Mouse (Mus musculus): ENCODE measurements around the gene Kif28.
"Not testable (repeated sequence)": the region's sequence is repeated elsewhere in the genome, so short reads cannot be mapped to it uniquely, and the experiment has no call there.

The Kif28 gene

GRCm38 (mm10) chr1:179745171-179745570, at the start of gene Kif28:
Gene Kif28 (minus strand): TSS chr1:179745271.
- DNase-seq (ENCODE audit: low read depth): no peak

- DNase-seq (ENCODE audit: low read depth): no peak
Measured at GRCm38 (mm10) chr1:179787281-179787680, 42.2 kb upstream of the Kif28 start.

GRCm38 (mm10) chr1:179785502-179785901, 40.4 kb upstream of the Kif28 start:
- no peak for DNase-seq (ENCODE audit: low read depth)

GRCm38 (mm10) chr1:179784098-179784497, 39.0 kb upstream of the Kif28 start:
- no peak for DNase-seq (ENCODE audit: low read depth)

GRCm38 (mm10) chr1:179776831-179777230, 31.8 kb upstream of the Kif28 start:
- DNase-seq (ENCODE audit: low read depth): no peak

- DNase-seq (ENCODE audit: low read depth): no peak
Measured at GRCm38 (mm10) chr1:179760553-179760952, 15.5 kb upstream of the Kif28 start.

- DNase-seq (ENCODE audit: low read depth): no peak
Measured at GRCm38 (mm10) chr1:179760086-179760485, 15.0 kb upstream of the Kif28 start.

- DNase-seq (ENCODE audit: low read depth): no peak
Measured at GRCm38 (mm10) chr1:179756477-179756876, 11.4 kb upstream of the Kif28 start.

- no peak for DNase-seq (ENCODE audit: low read depth)
Measured at GRCm38 (mm10) chr1:179753006-179753405, 7.9 kb upstream of the Kif28 start.

GRCm38 (mm10) chr1:179752276-179752675, 7.2 kb upstream of the Kif28 start:
- DNase-seq (ENCODE audit: low read depth): no peak

GRCm38 (mm10) chr1:179743593-179744193, 1.4 kb downstream of the Kif28 start:
- no peak for DNase-seq (ENCODE audit: low read depth)

- DNase-seq (ENCODE audit: low read depth): no peak
Measured at GRCm38 (mm10) chr1:179736483-179736882, 8.6 kb downstream of the Kif28 start.

GRCm38 (mm10) chr1:179734500-179735474, 10.3 kb downstream of the Kif28 start:
- peak; percentile 79 for DNase-seq (ENCODE audit: low read depth)

GRCm38 (mm10) chr1:179731391-179731790, 13.7 kb downstream of the Kif28 start:
- DNase-seq (ENCODE audit: low read depth): no peak

- no peak for DNase-seq (ENCODE audit: low read depth)
Measured at GRCm38 (mm10) chr1:179728661-179729060, 16.4 kb downstream of the Kif28 start.

GRCm38 (mm10) chr1:179722811-179723469, 22.1 kb downstream of the Kif28 start:
- DNase-seq (ENCODE audit: low read depth): no peak

GRCm38 (mm10) chr1:179715786-179716185, 29.3 kb downstream of the Kif28 start:
- DNase-seq (ENCODE audit: low read depth): peak; percentile 15

GRCm38 (mm10) chr1:179715289-179715688, 29.8 kb downstream of the Kif28 start:
- not testable (repeated sequence) for DNase-seq (ENCODE audit: low read depth)

GRCm38 (mm10) chr1:179713367-179713766, 31.7 kb downstream of the Kif28 start:
- DNase-seq (ENCODE audit: low read depth): no peak

- DNase-seq (ENCODE audit: low read depth): no peak
Measured at GRCm38 (mm10) chr1:179712658-179713057, 32.4 kb downstream of the Kif28 start.

GRCm38 (mm10) chr1:179710739-179711138, 34.3 kb downstream of the Kif28 start:
- DNase-seq (ENCODE audit: low read depth): no peak

- DNase-seq (ENCODE audit: low read depth): peak; percentile 73
Measured at GRCm38 (mm10) chr1:179709390-179709789, 35.7 kb downstream of the Kif28 start.

GRCm38 (mm10) chr1:179705154-179705553, 39.9 kb downstream of the Kif28 start:
- DNase-seq (ENCODE audit: low read depth): peak; percentile 32
